In the genomic region with DNA sequence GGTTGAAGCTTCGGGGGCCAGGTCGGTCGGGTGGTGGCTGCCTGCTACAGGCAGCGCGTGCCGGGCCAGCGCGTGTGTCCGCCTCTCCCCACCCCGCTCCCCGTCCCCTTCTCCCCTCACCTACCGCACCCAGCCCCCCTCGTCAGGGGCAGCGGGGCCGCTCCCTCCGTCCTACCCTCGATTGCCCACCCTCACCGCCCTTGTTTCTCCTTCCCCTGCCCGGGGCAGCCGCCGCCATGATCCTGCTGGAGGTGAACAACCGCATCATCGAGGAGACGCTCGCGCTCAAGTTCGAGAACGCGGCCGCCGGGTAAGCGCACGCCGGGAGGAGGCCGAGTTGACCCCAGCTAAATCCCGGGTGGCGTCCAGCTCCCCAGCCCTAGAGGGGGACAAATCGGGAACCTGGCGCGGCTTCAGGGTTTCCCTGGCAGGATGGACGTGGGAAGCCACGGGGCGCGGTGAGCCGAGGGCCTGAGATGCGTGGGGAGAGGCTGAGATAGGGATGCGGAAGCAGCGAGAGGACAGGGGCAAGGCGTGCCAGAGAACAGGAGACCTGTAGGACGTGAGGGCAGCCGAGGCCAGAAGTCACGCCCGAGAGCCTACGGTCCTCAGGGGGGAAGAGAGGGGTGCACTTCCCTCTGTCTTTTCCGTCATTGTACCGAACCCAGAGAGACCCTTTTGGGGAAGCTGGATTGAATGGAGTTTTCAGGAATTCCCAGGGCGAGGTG, we compare ENCODE assay signal across 8 mouse cellular contexts. TPM values are rescaled to one million over a fixed set of nuclear protein-coding genes. Genes with fewer than 3 reads are reported as not detected.
A peak's percentile ranks its signal among the peaks of the same experiment; 100 is the strongest.
DNase-seq lines count a peak whose midpoint lies in the region; ATAC-seq lines count a peak whose summit lies in the region.

No protein-coding gene starts in this region.

- no peaks in the 10 kb centered on the region for H3K27me3 ChIP-seq in embryonic facial prominence, embryonic 11.5 days (ENCODE audit: control insufficient read depth, insufficient read depth, low read length)
- no peaks in the 10 kb centered on the region for H3K27me3 ChIP-seq in heart, embryonic 12.5 days (replicated peaks)
- no peaks in the 10 kb centered on the region for H3K27me3 ChIP-seq in kidney, embryonic 15.5 days

- peak; percentile 77 for DNase-seq in 3134 (ENCODE audit: extremely low read depth, insufficient read length, low spot score)
- DNase-seq in embryonic facial prominence, embryonic 11.5 days (ENCODE audit: low spot score) = peak; percentile 15
- DNase-seq in lung, postnatal 14 days = peak; percentile 64
- peak; percentile 30 to 40 for DNase-seq in right cerebral cortex, adult 2 months (ENCODE audit: low spot score in 2 of 2)
- no peak for DNase-seq in cerebellum, adult 18-20 months

- H3K4me1 ChIP-seq in embryonic facial prominence, embryonic 11.5 days (ENCODE audit: control insufficient read depth, insufficient read depth, low read length) = 0 out of 2 replicates have a peak, but pooled peaks cover 3% of the 10 kb centered on the region
- H3K4me1 ChIP-seq in heart, embryonic 12.5 days (replicated peaks) = peaks cover 36% of the 10 kb centered on the region
- peaks cover 39% of the 10 kb centered on the region for H3K4me1 ChIP-seq in kidney, embryonic 15.5 days

- H3K4me3 ChIP-seq in embryonic facial prominence, embryonic 11.5 days (ENCODE audit: low read depth, low read length) = peak overlapping the region; percentile 91
- peak overlapping the region; percentile 95 for H3K4me3 ChIP-seq in heart, embryonic 12.5 days
- peak overlapping the region; percentile 93 for H3K4me3 ChIP-seq in kidney, embryonic 15.5 days (replicated peaks)

- H3K9ac ChIP-seq in embryonic facial prominence, embryonic 11.5 days (replicated peaks; ENCODE audit: low read length) = peak overlapping the region; percentile 89
- peak overlapping the region; percentile 99 for H3K9ac ChIP-seq in heart, embryonic 12.5 days
- peak overlapping the region; percentile 96 for H3K9ac ChIP-seq in kidney, embryonic 15.5 days

- ATAC-seq in CD4-positive, CD25-positive, alpha-beta regulatory T cell, adult 4 months = peak; percentile 24
- peak; percentile 77 for ATAC-seq in embryonic facial prominence, embryonic 11.5 days (replicated peaks; ENCODE audit: insufficient number of reproducible peaks, low FRiP score, low TSS enrichment, low read depth)
- ATAC-seq in heart, embryonic 12.5 days (ENCODE audit: insufficient number of reproducible peaks, low FRiP score) = peak; percentile 54
- ATAC-seq in kidney, embryonic 15.5 days (replicated peaks; ENCODE audit: low FRiP score) = peak; percentile 55

- no peaks in the 10 kb centered on the region for H3K36me3 ChIP-seq in embryonic facial prominence, embryonic 11.5 days (replicated peaks; ENCODE audit: control insufficient read depth, insufficient read depth, low read depth, low read length)
- H3K36me3 ChIP-seq in heart, embryonic 12.5 days = no peaks in the 10 kb centered on the region
- H3K36me3 ChIP-seq in kidney, embryonic 15.5 days = no peaks in the 10 kb centered on the region

- WGBS in embryonic facial prominence, embryonic 11.5 days = under 1% methylated on average over 52 of the region's 57 CpGs
- WGBS in heart, embryonic 12.5 days = under 1% methylated on average over 46 of the region's 57 CpGs
- 0% methylated on average over 50 of the region's 57 CpGs for WGBS in kidney, embryonic 15.5 days

- H3K9me3 ChIP-seq in embryonic facial prominence, embryonic 11.5 days (replicated peaks; ENCODE audit: control insufficient read depth, low read length) = no peaks in the 10 kb centered on the region
- no peaks in the 10 kb centered on the region for H3K9me3 ChIP-seq in heart, embryonic 12.5 days (replicated peaks)
- no peaks in the 10 kb centered on the region for H3K9me3 ChIP-seq in kidney, embryonic 15.5 days (replicated peaks)

- peak overlapping the region; percentile 65 for H3K4me2 ChIP-seq in embryonic facial prominence, embryonic 11.5 days (ENCODE audit: low read depth, low read length)
- H3K4me2 ChIP-seq in heart, embryonic 12.5 days = peak overlapping the region; percentile 91
- H3K4me2 ChIP-seq in kidney, embryonic 15.5 days = peak overlapping the region; percentile 84

- H3K27ac ChIP-seq in embryonic facial prominence, embryonic 11.5 days (replicated peaks; ENCODE audit: low read depth, low read length) = peak overlapping the region; percentile 54
- H3K27ac ChIP-seq in heart, embryonic 12.5 days (ENCODE audit: poor library complexity, severe bottlenecking) = peak overlapping the region; percentile 97
- H3K27ac ChIP-seq in kidney, embryonic 15.5 days = peak overlapping the region; percentile 95

RNA-seq across cellular contexts. Expression of a gene that starts 0.9 kb away (rescaled TPM):
- polyA plus RNA-seq in CD4-positive, CD25-positive, alpha-beta regulatory T cell, adult 4 months (2017; shearing (Covaris generic)) = 100 to 1,000 TPM; 614 to 635 TPM
- polyA plus RNA-seq in embryonic facial prominence, embryonic 11.5 days (2014; fragmentation: Nextera tagmentation; extraction: Ambion mirVana) = 344 and 380 TPM in 2 replicates
- 478 and 484 TPM in 2 replicates for polyA plus RNA-seq in heart, embryonic 12.5 days (2016; fragmentation: Nextera tagmentation; extraction: Ambion mirVana)
- 446 and 449 TPM in 2 replicates for polyA plus RNA-seq in kidney, embryonic 15.5 days (2015; fragmentation: Nextera tagmentation; extraction: Ambion mirVana)

RNA-seq across cellular contexts. Expression of a gene that starts 41.6 kb away (rescaled TPM):
- polyA plus RNA-seq in CD4-positive, CD25-positive, alpha-beta regulatory T cell, adult 4 months (2017; shearing (Covaris generic)) = 1 to 10 TPM in 1 of 2 experiments, not detected in 1; 1.1 TPM
- polyA plus RNA-seq in embryonic facial prominence, embryonic 11.5 days (2014; fragmentation: Nextera tagmentation; extraction: Ambion mirVana) = 0.20 and 0.91 TPM in 2 replicates
- 0.37 and 0.41 TPM in 2 replicates for polyA plus RNA-seq in heart, embryonic 12.5 days (2016; fragmentation: Nextera tagmentation; extraction: Ambion mirVana)
- polyA plus RNA-seq in kidney, embryonic 15.5 days (2015; fragmentation: Nextera tagmentation; extraction: Ambion mirVana) = 1.7 and 2.1 TPM in 2 replicates

RNA-seq across cellular contexts. Expression of a gene that starts 42.3 kb away (rescaled TPM):
- polyA plus RNA-seq in CD4-positive, CD25-positive, alpha-beta regulatory T cell, adult 4 months (2017; shearing (Covaris generic)) = not detected
- polyA plus RNA-seq in embryonic facial prominence, embryonic 11.5 days (2014; fragmentation: Nextera tagmentation; extraction: Ambion mirVana) = not detected in 2 replicates
- not detected in 2 replicates for polyA plus RNA-seq in heart, embryonic 12.5 days (2016; fragmentation: Nextera tagmentation; extraction: Ambion mirVana)
- not detected in 2 replicates for polyA plus RNA-seq in kidney, embryonic 15.5 days (2015; fragmentation: Nextera tagmentation; extraction: Ambion mirVana)

RNA-seq across cellular contexts. Expression of a gene that starts 47.8 kb away (rescaled TPM):
- polyA plus RNA-seq in CD4-positive, CD25-positive, alpha-beta regulatory T cell, adult 4 months (2017; shearing (Covaris generic)) = 100 to 1,000 TPM; 205 to 288 TPM
- polyA plus RNA-seq in embryonic facial prominence, embryonic 11.5 days (2014; fragmentation: Nextera tagmentation; extraction: Ambion mirVana) = 179 and 206 TPM in 2 replicates
- polyA plus RNA-seq in heart, embryonic 12.5 days (2016; fragmentation: Nextera tagmentation; extraction: Ambion mirVana) = 169 and 171 TPM in 2 replicates
- 267 and 283 TPM in 2 replicates for polyA plus RNA-seq in kidney, embryonic 15.5 days (2015; fragmentation: Nextera tagmentation; extraction: Ambion mirVana)

RNA-seq across cellular contexts. Expression of a gene that starts 48.0 kb away (rescaled TPM):
- polyA plus RNA-seq in CD4-positive, CD25-positive, alpha-beta regulatory T cell, adult 4 months (2017; shearing (Covaris generic)) = 10 to 100 TPM; 78.8 to 83.8 TPM
- polyA plus RNA-seq in embryonic facial prominence, embryonic 11.5 days (2014; fragmentation: Nextera tagmentation; extraction: Ambion mirVana) = 95.1 and 98.6 TPM in 2 replicates
- polyA plus RNA-seq in heart, embryonic 12.5 days (2016; fragmentation: Nextera tagmentation; extraction: Ambion mirVana) = 215 and 216 TPM in 2 replicates
- polyA plus RNA-seq in kidney, embryonic 15.5 days (2015; fragmentation: Nextera tagmentation; extraction: Ambion mirVana) = 138 and 139 TPM in 2 replicates

Comparison
In these comparisons a context has a peak if more than half of its experiments do, and no peak if none do; other contexts are left out.
1. DNase-seq: peak in 3134 (single experiment), embryonic facial prominence, embryonic 11.5 days (single experiment), lung, postnatal 14 days (single experiment) and right cerebral cortex, adult 2 months (2 of 2); none in cerebellum, adult 18-20 months (0 of 2).
2. ATAC-seq: peak in every context shown above with its lines; median percentile 77 in embryonic facial prominence, embryonic 11.5 days; 55 in kidney, embryonic 15.5 days; 54 in heart, embryonic 12.5 days; 24 in CD4-positive, CD25-positive, alpha-beta regulatory T cell, adult 4 months.
3. Peak in every context shown above with its lines, with median percentiles within 50 percentile points of each other: H3K27ac ChIP-seq, H3K4me2 ChIP-seq, H3K4me3 ChIP-seq and H3K9ac ChIP-seq.